Mouse (Mus musculus): ENCODE measurements at regions not wholly inside any gene's neighbourhood (a gene's known extent, or its start where the extent isn't known, plus 50 kb on each side); places are given as distances from the start of the nearest gene placed in this dataset.

GRCm38 (mm10) chr1:158129243-158129770 lies 226.8 kb downstream of the Brinp2 start:
- TF ChIP-seq EP300 (optimal IDR thresholded peaks at IDR 0.05) = no peak
- TF ChIP-seq CTCF (IDR thresholded peaks at IDR 0.05; ENCODE audit: low read depth) = no peak
